ENCODE assay signal across 23 mouse cellular contexts in genomic region chr1:71570116-71570515, GRCm38 (mm10).
"Had no signal": no experiment of that assay in that cellular context is flagged by ENCODE, and none has a peak within 500 bp of the region (broad histone marks: within the 10 kb centered on the region; RNA-seq: fewer than 3 reads in every experiment).

No protein-coding gene starts in this region.

- H3K27me3 ChIP-seq: liver, embryonic 13.5 days; liver, embryonic 15.5 days; lung, embryonic 15.5 days; neural tube, embryonic 13.5 days; neural tube, embryonic 15.5 days; stomach, embryonic 15.5 days had no signal

- H3K4me2 ChIP-seq: liver, embryonic 13.5 days; liver, embryonic 15.5 days; lung, embryonic 15.5 days; neural tube, embryonic 13.5 days; neural tube, embryonic 15.5 days; stomach, embryonic 15.5 days had no signal

- ATAC-seq: liver, postnatal 0 days; midbrain, embryonic 16.5 days had no signal

- H3K4me1 ChIP-seq: liver, embryonic 13.5 days; liver, embryonic 15.5 days; lung, embryonic 15.5 days; midbrain, embryonic 10.5 days; neural tube, embryonic 13.5 days; neural tube, embryonic 15.5 days; stomach, embryonic 15.5 days had no signal

- H3K4me3 ChIP-seq: liver, embryonic 13.5 days; liver, embryonic 15.5 days; lung, embryonic 15.5 days; midbrain, embryonic 10.5 days; myocyte; neural tube, embryonic 13.5 days; neural tube, embryonic 15.5 days; stomach, embryonic 15.5 days had no signal

- H3K9ac ChIP-seq: liver, embryonic 13.5 days; liver, embryonic 15.5 days; liver, postnatal 0 days; lung, embryonic 15.5 days; neural tube, embryonic 13.5 days; neural tube, embryonic 15.5 days; stomach, embryonic 15.5 days had no signal

- DNase-seq: liver, embryonic 13.5 days; liver, postnatal 0 days; lung, adult 2 months; lung, postnatal 10 days; lung, postnatal 4 days; midbrain, embryonic 14.5 days; retina, postnatal 1 day; right cerebral cortex, adult 18-20 months; right cerebral cortex, postnatal 25 days; right cerebral cortex, postnatal 4 days; spleen, adult 18-20 months; thymus, adult 2 months; thymus, postnatal 25 days; thymus, postnatal 4 days had no signal

- H3K27ac ChIP-seq: liver, embryonic 13.5 days; liver, embryonic 15.5 days; lung, embryonic 15.5 days; midbrain, embryonic 10.5 days; neural tube, embryonic 13.5 days; neural tube, embryonic 15.5 days; stomach, embryonic 15.5 days; stomach, postnatal 0 days had no signal

- H3K9me3 ChIP-seq: liver, embryonic 13.5 days; liver, embryonic 15.5 days; lung, embryonic 15.5 days; midbrain, embryonic 10.5 days; neural tube, embryonic 13.5 days; neural tube, embryonic 15.5 days; stomach, embryonic 15.5 days had no signal
